Mouse (Mus musculus) Patski (cell line): ENCODE data around the gene Cul4a. TPM values are rescaled to one million over a fixed set of nuclear protein-coding genes. Genes with fewer than 3 reads are reported as not detected.

ENCODE experiments used
- ATAC-seq: fragments of 100-300 bp; one replicate; pipeline ENCODE4 v1.8.0; 2021
- CTCF ChIA-PET: fragments of 350-600 bp; sonication (Branson Sonifier 250); formaldehyde crosslinking; loops from one replicate; lab custom pipeline; 2022; ENCODE audit warnings: inconsistent platforms; lab: Charles Lee
- POLR2A ChIA-PET: fragments of 350-600 bp; sonication (Branson Sonifier 250); formaldehyde crosslinking; loops from one replicate; lab custom pipeline; 2022; ENCODE audit warnings: antibody characterized with exemption, inconsistent platforms; lab: Charles Lee
- DNase-seq: peaks from one replicate; pipeline ENCODE4 v3.0.0-alpha.2; 2011; ENCODE audit warnings: low read depth, low spot score
- H3K27me3 ChIP-seq: fragments of 371-371 bp; one replicate; pipeline ENCODE4 v1.5.1; 2021
- CTCF ChIP-seq: fragments of 100-300 bp; IDR thresholded peaks from one replicate; pipeline ENCODE4 v1.5.1; 2021
- in situ Hi-C: fragments of 300-500 bp; cut with MboI; formaldehyde crosslinking; loops from 3 replicates; pipeline ENCODE4 v1.11.1; 2018; ENCODE audit warnings: low pct_unique_long_range_greater_than_20kb, mixed read lengths
- polyA plus RNA-seq: library from polyadenylated mRNA; unstranded; gene quantifications from one replicate; pipeline ENCODE4 v1.2.3, GENCODE M21; 2021

The Cul4a gene
- polyA plus RNA-seq, 1 experiment from 2014 or later, result 112 TPM

GRCm38 (mm10) chr8:13159377-13159881 is 54.0 kb downstream of the Cul4a start:
- POLR2A ChIA-PET, result no interaction called here
- H3K27me3 ChIP-seq, result no peaks in the 10 kb centered on the region
- ATAC-seq (peak; percentile 58), DNase-seq (no peak)
- CTCF ChIA-PET, result interaction anchor here (1.0 kb wide), 1 partner anchor 43 kb away, joined by 3 read pairs; no protein-coding TSS in a partner anchor
- in situ Hi-C loops, result no loop called here
- no peak for TF ChIP-seq CTCF

DNA sequence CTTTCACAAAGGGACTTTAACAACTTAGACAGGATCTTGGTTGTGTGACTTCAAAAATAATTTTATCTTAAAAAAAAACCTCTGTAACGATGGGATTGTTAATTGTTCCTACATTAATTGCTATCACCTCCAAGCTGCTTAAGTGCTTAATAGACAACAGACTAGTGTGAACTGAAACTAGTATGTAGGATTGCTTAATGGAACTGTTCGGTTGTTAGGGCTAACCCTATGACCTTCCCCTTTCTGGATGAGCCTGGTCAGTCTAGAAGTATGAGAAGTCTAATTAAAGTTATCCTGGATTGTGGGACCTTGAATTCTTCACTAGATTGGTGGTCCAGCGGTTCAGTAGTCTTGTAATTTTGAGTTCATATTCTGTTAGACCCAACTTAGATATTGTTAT is 55.3 kb downstream of the Cul4a start:
- CTCF ChIA-PET, result interaction anchor here (0.9 kb wide), 1 partner anchor 10 kb away, joined by 3 read pairs; no protein-coding TSS in a partner anchor
- POLR2A ChIA-PET, result interaction anchor here (0.6 kb wide), 2 partner anchors 19 to 210 kb away, joined by 3 to 4 read pairs; no protein-coding TSS in a partner anchor
- in situ Hi-C loops, result no loop called here
- no peak for TF ChIP-seq CTCF
- DNase-seq (no peak), ATAC-seq (no peak)
- no peaks in the 10 kb centered on the region for H3K27me3 ChIP-seq

- TF ChIP-seq CTCF, result no peak
- ChIA-PET CTCF (no interaction called here), POLR2A (no interaction called here)
- in situ Hi-C loops, result no loop called here
- H3K27me3 ChIP-seq, result no peaks in the 10 kb centered on the region
- DNase-seq, result no peak
- ATAC-seq, result no peak
These were observed 56.7 kb downstream of the Cul4a start for GRCm38 (mm10) chr8:13162098-13162497.

DNA sequence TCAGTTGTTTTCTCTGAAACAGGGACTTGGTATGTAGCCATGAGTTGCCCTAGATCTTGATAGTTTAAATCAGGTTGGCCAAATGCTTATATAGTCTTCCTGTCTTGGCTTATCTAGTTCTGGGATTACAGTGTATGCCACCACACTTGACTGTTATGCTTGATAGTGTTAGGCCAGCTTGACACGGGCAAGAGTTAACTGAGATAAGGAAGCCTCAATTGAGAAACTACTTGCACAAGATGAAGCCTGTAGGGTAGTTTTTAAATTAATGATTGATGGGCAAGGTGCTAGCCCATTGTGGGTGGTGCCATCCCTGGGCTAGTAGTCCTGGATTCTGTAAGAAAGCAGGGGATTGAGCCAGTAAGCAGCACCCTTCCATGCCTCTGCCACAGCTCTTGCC is 58.1 kb downstream of the Cul4a start:
- ChIA-PET POLR2A (no interaction called here), CTCF (interaction anchor here (0.9 to 1.1 kb wide), 2 partner anchors 8 to 11 kb away, joined by 3 read pairs; no protein-coding TSS in a partner anchor)
- H3K27me3 ChIP-seq, result no peaks in the 10 kb centered on the region
- in situ Hi-C loops, result no loop called here
- DNase-seq (no peak), ATAC-seq (no peak)
- TF ChIP-seq CTCF, result no peak

- in situ Hi-C loops, result no loop called here
- CTCF ChIA-PET, result no interaction called here
These were observed 58.9 kb downstream of the Cul4a start for GRCm38 (mm10) chr8:13164361-13164760.

GRCm38 (mm10) chr8:13170510-13170909 is 65.1 kb downstream of the Cul4a start:
- ATAC-seq (no peak), DNase-seq (no peak)
- POLR2A ChIA-PET, result no interaction called here
- CTCF ChIA-PET, result no interaction called here
- in situ Hi-C loops, result no loop called here
- H3K27me3 ChIP-seq, result no peaks in the 10 kb centered on the region
- TF ChIP-seq CTCF, result no peak

More at GRCm38 (mm10) chr8:13164361-13164760, 58.9 kb downstream of the Cul4a start:
- no peak for ATAC-seq
- POLR2A ChIA-PET, result interaction anchor here (0.6 kb wide), 1 partner anchor 42 kb away, joined by 5 read pairs; no protein-coding TSS in a partner anchor
- no peak for DNase-seq
- TF ChIP-seq CTCF, result no peak
- no peaks in the 10 kb centered on the region for H3K27me3 ChIP-seq

DNA sequence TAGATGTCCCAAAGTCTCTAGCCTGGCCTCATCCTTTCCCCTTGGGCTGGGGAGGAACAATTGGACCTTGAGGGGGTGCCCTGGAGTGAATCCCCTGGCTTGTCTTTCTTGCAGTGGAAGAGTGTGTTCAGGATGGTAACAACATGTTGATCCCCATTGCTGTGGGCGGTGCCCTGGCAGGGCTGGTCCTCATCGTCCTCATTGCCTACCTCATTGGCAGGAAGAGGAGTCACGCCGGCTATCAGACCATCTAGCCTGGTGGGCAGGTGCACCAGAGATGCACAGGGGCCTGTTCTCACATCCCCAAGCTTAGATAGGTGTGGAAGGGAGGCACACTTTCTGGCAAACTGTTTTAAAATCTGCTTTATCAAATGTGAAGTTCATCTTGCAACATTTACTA is 68.9 kb downstream of the Cul4a start:
- DNase-seq (no peak), ATAC-seq (no peak)
- TF ChIP-seq CTCF, result no peak
- ChIA-PET CTCF (interaction anchor here (1.1 kb wide), 1 partner anchor 11 kb away, joined by 3 read pairs; no protein-coding TSS in a partner anchor), POLR2A (no interaction called here)
- in situ Hi-C loops, result no loop called here
- no peaks in the 10 kb centered on the region for H3K27me3 ChIP-seq

DNA sequence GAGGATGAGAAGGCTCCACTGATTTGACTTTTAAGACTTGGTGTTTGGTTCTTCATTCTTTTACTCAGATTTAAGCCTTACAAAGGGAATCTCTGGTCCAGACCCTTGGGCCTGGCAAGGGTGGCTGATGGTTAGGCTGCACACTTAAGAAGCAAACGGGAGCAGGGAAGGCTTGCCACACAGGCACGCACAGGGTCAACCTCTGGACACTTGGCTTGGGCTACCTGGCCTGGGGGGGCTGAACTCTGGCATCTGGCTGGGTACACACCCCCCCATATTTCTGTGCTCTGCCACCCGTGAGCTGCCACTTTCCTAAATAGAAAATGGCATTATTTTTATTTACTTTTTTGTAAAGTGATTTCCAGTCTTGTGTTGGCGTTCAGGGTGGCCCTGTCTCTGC is 69.4 kb downstream of the Cul4a start:
- in situ Hi-C loops, result no loop called here
- no peaks in the 10 kb centered on the region for H3K27me3 ChIP-seq
- no peak for TF ChIP-seq CTCF
- no peak for DNase-seq
- ChIA-PET POLR2A (no interaction called here), CTCF (interaction anchor here (1.1 kb wide), 1 partner anchor 12 kb away, joined by 3 read pairs; no protein-coding TSS in a partner anchor)
- no peak for ATAC-seq

DNA sequence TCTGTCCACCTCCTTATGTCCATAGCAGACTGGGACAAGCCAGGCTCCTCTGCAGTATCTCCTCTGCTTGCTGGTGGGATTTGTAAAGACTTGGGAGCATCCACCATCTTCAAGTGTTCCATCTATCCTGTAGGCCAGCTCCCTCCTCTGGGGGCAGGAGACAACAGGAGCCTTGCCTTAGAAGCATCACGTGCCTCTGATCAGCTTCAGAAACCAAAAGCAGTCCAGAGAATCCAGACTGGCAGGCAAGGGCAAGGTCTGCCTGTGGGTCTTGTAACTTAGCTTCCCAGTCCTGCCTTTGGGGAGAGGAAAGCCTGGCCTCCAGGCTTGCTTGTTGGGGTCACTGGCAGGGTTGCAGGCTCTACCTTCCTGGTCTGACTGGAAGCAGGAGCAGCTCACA is 70.2 kb downstream of the Cul4a start:
- H3K27me3 ChIP-seq, result no peaks in the 10 kb centered on the region

GRCm38 (mm10) chr8:13177173-13177852 is 71.9 kb downstream of the Cul4a start:
- ATAC-seq (no peak), DNase-seq (no peak)
- in situ Hi-C loops, result no loop called here
- TF ChIP-seq CTCF, result no peak
- CTCF ChIA-PET, result interaction anchor here (0.8 kb wide), 1 partner anchor 99 kb away, joined by 3 read pairs; no protein-coding TSS in a partner anchor
- POLR2A ChIA-PET, result interaction anchor here (0.6 kb wide), 1 partner anchor 29 kb away, joined by 5 read pairs; no protein-coding TSS in a partner anchor
- no peaks in the 10 kb centered on the region for H3K27me3 ChIP-seq

More for the DNA sequence above, 70.2 kb downstream of the Cul4a start:
- CTCF ChIA-PET, result no interaction called here
- no peak for DNase-seq
- ATAC-seq, result no peak
- no peak for TF ChIP-seq CTCF
- POLR2A ChIA-PET, result no interaction called here
- in situ Hi-C loops, result no loop called here

GRCm38 (mm10) chr8:13178137-13178536 is 72.7 kb downstream of the Cul4a start:
- H3K27me3 ChIP-seq, result no peaks in the 10 kb centered on the region
- DNase-seq, result no peak
- CTCF ChIA-PET, result no interaction called here
- in situ Hi-C loops, result no loop called here
- ATAC-seq, result no peak
- no peak for TF ChIP-seq CTCF
- POLR2A ChIA-PET, result interaction anchor here (0.7 kb wide), 1 partner anchor 9 kb away, joined by 3 read pairs; no protein-coding TSS in a partner anchor
